Mouse (Mus musculus): ENCODE results near the gene Cldn8.

Gene Cldn8

GRCm38 (mm10) chr16:88563045-88563913 lies at the start of gene Cldn8:
Cldn8 (minus strand) TSS chr16:88563183.
- no peak for DNase-seq (ENCODE audit: low spot score in 2 of 2)

- no peak for DNase-seq (ENCODE audit: low spot score in 2 of 2)
Measured at GRCm38 (mm10) chr16:88612712-88613111, 49.7 kb upstream of the Cldn8 start.

- no peak for DNase-seq (ENCODE audit: low spot score in 2 of 2)
Measured at GRCm38 (mm10) chr16:88611922-88612321, 48.9 kb upstream of the Cldn8 start, which contains the start of gene Krtap24-1. Krtap24-1 (minus strand) TSS chr16:88612279.

DNA sequence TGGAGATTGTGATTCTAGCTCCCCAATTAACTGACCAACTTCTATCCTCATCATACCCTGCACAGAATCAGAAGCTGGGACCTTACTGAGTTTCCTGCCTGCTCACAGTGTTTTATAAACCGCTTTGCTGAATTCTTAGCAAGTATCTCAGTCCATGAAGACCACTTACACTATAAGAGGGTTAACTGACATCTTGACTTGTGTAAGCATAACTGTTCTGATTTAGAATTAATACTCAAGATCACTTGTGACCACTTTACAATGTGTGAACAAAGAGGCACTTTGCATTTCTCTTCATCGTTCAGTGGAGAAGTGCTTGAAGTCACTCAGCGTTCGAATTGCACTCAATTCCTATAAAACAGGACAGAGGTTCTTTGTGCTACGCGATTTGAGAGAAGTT lies 41.6 kb upstream of the Cldn8 start:
- no peak for DNase-seq (ENCODE audit: low spot score in 2 of 2)

DNA sequence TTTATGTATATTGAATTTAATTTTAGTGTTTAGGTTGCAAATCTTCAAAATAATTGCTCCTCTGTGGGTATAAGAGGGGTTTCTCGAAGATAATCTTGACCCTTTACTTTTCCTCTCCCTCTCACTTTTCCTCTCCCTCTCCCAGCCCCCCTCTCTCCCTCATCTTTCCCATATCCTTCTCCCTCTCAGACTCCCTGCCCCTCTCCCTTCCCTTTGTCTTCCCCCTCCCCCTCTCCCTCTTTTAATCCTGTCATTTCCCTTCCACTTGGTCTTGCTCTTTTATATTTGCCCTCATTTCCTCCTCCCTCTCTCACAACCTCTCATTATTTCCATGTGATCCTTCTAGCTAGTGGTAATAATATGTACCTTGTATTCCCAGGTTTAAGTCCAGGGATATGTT lies 39.5 kb upstream of the Cldn8 start:
- DNase-seq (ENCODE audit: low spot score in 2 of 2) = no peak

- DNase-seq (ENCODE audit: low spot score in 2 of 2) = no peak
Measured at GRCm38 (mm10) chr16:88600303-88600702, 37.3 kb upstream of the Cldn8 start.

- no peak for DNase-seq (ENCODE audit: low spot score in 2 of 2)
Measured at GRCm38 (mm10) chr16:88599504-88600237, 36.7 kb upstream of the Cldn8 start.

- no peak for DNase-seq (ENCODE audit: low spot score in 2 of 2)
Measured at GRCm38 (mm10) chr16:88592758-88593157, 29.8 kb upstream of the Cldn8 start.

GRCm38 (mm10) chr16:88583338-88583737 lies 20.4 kb upstream of the Cldn8 start:
- DNase-seq (ENCODE audit: low spot score in 2 of 2) = no peak

GRCm38 (mm10) chr16:88575885-88576679 lies 13.1 kb upstream of the Cldn8 start:
- no peak for DNase-seq (ENCODE audit: low spot score in 2 of 2)

- no peak for DNase-seq (ENCODE audit: low spot score in 2 of 2)
Measured at GRCm38 (mm10) chr16:88572904-88573404, 10.0 kb upstream of the Cldn8 start.

DNA sequence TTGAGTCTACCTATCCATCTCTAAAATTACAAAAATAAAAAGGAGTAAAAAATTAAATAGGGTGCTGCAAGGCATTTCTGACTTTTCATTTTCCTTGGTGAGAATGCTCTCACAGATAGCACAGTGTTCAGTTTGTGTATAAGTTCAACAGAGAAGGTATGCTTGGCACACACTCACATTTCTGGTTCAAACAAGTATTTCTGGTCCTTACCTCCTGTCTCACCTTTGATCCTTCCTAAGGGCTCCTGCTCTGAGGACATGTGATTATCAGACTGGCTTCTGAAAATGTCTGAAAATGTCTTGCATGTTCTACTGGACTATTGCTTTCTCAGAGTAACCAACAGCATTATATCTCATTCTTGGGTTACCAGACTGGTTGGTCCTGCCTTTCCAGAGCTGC lies 7.2 kb upstream of the Cldn8 start:
- DNase-seq (ENCODE audit: low spot score in 2 of 2) = no peak

GRCm38 (mm10) chr16:88569732-88570131 lies 6.7 kb upstream of the Cldn8 start:
- no peak for DNase-seq (ENCODE audit: low spot score in 2 of 2)

DNA sequence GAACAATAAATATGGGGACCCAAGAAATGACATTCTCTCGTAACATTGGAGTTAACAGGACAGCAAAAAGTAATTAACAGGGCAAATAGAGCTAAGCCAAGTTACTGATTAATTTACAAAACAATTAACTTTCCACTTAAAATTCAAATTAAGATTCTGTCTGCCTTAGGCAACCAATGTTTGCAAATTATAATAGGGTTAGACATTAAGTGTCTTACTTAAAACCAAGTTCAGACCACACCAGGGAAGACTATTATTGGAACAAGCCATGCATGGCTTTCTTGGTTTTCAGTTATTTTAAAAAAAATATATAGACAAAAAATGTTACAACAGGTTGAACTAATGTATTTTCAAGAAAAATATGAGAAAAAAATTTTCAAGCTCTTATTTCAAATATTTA lies 6.1 kb upstream of the Cldn8 start:
- no peak for DNase-seq (ENCODE audit: low spot score in 2 of 2)

GRCm38 (mm10) chr16:88561617-88562164 lies 1.3 kb downstream of the Cldn8 start:
- DNase-seq (ENCODE audit: low spot score in 2 of 2) = no peak

GRCm38 (mm10) chr16:88542488-88542887 lies 20.5 kb downstream of the Cldn8 start:
- no peak for DNase-seq (ENCODE audit: low spot score in 2 of 2)

GRCm38 (mm10) chr16:88539841-88540487 lies 23.0 kb downstream of the Cldn8 start:
- DNase-seq (ENCODE audit: low spot score in 2 of 2) = no peak

DNA sequence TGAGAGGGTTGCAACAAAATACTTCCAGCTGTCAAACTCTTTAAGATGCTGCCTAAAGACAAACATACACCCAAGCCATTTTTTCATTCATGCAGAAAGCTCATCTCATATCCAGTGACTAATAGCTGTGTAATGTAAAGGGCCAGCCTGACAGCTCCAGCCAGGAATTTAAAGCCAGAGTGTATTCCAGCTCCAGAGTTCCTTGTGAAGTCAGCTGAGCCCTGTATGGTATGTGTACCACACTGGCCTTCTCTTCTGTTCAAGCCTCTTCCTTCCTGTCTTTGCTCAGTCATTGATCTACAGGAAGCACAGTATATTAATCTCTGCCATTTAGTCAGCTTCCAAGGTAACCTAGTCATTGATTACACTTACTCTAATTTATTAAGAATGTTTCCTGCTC lies 51.6 kb downstream of the Cldn8 start:
- DNase-seq (ENCODE audit: low spot score in 2 of 2) = no peak

Measured in right cerebral cortex, postnatal 36 days (tissue).